Mouse (Mus musculus): ENCODE measurements around the gene Acot2.
"Not testable (repeated sequence)": the region's sequence is repeated elsewhere in the genome, so short reads cannot be mapped to it uniquely, and the experiment has no call there.

Gene Acot2

GRCm38 (mm10) chr12:83998341-83999107 lies 10.9 kb downstream of the Acot2 start:
- DNase-seq, result no peak

DNA sequence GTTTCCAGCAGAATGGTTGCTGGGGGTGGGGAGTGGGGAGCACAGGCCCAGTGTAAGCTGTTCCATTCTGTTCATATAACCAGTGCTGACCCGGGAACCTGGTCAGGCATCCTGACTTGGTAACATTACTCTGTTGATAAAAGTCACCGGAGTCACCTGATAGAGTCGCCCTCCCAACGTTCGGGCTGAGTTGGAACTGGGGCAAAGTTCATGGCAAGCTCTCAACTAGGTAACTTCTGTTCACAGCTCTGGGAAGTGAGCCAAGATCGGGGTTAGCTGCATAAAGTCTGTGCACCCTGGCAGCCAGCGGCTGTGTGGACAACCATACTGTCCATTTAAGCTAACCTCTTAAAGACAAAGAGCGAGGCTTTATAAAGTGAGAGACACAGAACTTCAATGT lies 11.6 kb downstream of the Acot2 start:
- DNase-seq, result not testable (repeated sequence)

GRCm38 (mm10) chr12:84000418-84000817 lies 12.8 kb downstream of the Acot2 start:
- DNase-seq, result no peak

GRCm38 (mm10) chr12:84003866-84004265 lies 16.2 kb downstream of the Acot2 start:
- DNase-seq, result no peak

- no peak for DNase-seq
Measured at GRCm38 (mm10) chr12:84008251-84008650, 20.6 kb downstream of the Acot2 start.

- no peak for DNase-seq
Measured at GRCm38 (mm10) chr12:84008729-84009128, 21.1 kb downstream of the Acot2 start.

GRCm38 (mm10) chr12:84009171-84009965 lies 21.7 kb downstream of the Acot2 start, which contains the start of gene Acot1:
Gene Acot1 (plus strand): TSS chr12:84009490.
- peak; percentile 64 for DNase-seq

- no peak for DNase-seq
Measured at GRCm38 (mm10) chr12:84010201-84010600, 22.5 kb downstream of the Acot2 start.

DNA sequence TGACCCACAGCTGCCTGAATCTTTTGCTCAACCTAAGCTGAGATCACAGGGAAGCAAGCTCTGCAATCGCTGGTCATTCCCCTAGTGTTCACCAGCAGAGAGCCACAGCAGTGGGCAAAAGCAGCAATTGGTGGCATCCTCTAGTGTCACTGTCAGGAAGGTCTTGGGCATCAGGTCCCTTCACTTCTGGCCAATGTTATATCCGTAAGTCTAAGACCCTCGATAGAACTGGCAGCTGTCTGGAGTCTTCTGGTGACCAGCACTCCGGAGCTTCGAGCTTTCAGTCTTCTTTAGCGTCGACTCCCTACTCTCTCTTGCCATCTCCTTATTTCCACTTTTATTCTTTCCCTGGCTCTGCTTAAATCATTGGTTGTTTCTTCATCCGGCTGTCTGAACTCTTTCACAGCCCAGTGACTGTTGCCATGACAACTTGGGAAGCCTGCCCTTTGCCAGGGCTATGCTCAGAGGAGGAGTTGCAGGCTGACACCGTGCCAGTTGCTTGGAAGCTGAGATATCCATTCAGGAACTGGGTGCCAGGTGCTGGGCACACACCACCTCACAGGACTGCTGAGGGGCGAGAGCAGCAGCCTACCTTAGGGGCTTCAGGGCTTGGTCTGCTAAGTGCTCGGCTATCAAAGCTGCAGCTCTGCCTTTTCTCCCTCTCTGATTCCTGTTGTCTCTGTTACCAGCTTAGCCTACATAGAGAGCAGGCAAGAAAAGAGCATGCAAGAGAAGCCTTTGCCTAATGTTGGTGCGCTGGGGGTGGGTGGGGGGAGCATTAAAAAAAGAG lies 23.8 kb downstream of the Acot2 start:
- DNase-seq, result no peak

- no peak for DNase-seq
Measured at GRCm38 (mm10) chr12:84013130-84013529, 25.5 kb downstream of the Acot2 start.

- no peak for DNase-seq
Measured at GRCm38 (mm10) chr12:84013701-84014100, 26.0 kb downstream of the Acot2 start.

DNA sequence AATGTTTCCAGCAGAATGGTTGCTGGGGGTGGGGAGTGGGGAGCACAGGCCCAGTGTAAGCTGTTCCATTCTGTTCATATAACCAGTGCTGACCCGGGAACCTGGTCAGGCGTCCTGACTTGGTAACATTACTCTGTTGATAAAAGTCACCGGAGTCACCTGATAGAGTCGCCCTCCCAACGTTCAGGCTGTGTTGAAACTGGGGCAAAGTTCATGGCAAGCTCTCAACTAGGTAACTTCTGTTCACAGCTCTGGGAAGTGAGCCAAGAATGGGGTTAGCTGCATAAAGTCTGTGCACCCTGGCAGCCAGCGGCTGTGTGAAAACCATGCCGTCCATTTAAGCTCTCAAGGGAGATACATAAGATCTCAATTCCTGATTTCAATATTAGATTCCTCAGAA lies 32.9 kb downstream of the Acot2 start:
- not testable (repeated sequence) for DNase-seq

DNA sequence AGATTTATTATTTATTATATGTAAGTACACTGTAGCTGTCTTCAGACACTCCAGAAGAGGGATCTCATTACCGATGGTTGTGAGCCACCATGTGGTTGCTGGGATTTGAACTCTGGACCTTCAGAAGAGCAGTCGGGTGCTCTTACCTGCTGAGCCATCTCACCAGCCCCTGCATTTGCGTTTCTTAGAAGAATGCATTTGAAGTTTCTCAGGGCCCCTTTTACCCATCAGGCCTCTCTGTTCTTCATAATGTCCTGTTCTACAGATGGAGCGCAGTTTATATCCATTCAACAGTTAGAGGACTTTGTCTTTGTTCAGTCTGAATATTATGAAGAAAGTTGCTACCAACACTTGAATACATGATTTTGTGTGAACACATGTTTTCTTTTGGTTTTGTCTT lies 34.6 kb downstream of the Acot2 start:
- not testable (repeated sequence) for DNase-seq

- no peak for DNase-seq
Measured at GRCm38 (mm10) chr12:84023052-84023745, 35.5 kb downstream of the Acot2 start.

DNA sequence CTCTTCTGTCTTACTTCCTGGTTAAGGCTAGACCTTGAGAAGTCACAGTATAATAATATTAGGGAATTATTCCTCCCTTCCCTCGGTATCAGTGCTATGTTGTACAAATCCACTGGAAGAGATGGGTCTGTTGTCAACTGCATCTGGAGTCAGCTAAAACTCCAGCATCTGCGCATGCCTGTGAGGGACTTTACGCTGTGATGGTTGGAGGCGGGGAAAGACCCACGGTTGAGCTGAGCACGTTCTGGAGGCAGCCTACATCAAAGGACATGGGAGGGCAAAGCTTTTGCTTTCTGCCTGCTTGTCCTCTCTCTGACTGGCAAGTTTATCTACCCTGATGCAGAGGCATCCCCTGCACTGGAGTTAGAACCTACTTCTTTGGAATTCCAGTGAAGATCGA lies 38.2 kb downstream of the Acot2 start:
- DNase-seq, result no peak

DNA sequence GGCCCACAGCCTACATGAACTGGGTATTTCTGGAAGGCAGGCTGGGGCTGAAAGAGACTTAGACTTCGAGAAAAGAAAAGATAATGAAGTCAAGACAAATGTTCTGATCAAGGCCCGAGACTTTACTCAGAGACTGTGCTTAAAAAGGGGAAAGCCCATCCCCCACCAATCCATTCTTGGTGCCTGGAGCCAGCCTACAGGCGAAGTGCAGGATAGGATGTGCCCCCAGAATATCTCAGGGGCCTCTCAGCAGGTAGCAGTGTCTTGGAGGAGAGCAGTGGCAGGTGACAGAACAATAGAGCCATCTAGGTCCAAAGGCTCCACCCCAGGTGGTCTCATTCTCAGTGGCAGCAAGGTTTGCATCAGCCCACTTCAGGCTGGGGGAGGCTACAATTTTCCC lies 40.7 kb downstream of the Acot2 start:
- not testable (repeated sequence) for DNase-seq

GRCm38 (mm10) chr12:84029043-84029442 lies 41.4 kb downstream of the Acot2 start:
- DNase-seq, result not testable (repeated sequence)

GRCm38 (mm10) chr12:84030659-84031332 lies 43.1 kb downstream of the Acot2 start:
- peak; percentile 78 for DNase-seq

- DNase-seq, result no peak
Measured at GRCm38 (mm10) chr12:84032854-84033253, 45.2 kb downstream of the Acot2 start.

- not testable (repeated sequence) for DNase-seq
Measured at GRCm38 (mm10) chr12:84033302-84033701, 45.6 kb downstream of the Acot2 start.

DNA sequence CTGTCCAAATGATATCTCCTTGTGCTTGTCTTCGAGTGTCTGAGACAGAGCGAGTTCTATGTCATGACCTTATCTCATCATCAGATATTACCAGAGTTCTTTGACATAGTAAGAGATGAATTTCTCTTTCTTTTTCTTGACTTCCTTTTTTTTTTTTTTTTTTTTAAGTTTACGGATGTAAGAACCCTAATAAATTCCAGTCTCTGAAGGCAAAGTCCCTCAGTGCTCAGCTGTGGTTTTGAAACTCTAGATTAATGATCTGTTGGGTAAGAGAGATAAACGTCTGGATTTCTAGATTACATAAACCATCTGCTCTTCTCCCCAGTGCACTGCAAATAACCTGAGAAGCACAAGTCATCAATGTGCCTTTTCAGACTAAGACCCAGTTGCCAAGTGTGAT lies 46.4 kb downstream of the Acot2 start:
- DNase-seq, result no peak

DNA sequence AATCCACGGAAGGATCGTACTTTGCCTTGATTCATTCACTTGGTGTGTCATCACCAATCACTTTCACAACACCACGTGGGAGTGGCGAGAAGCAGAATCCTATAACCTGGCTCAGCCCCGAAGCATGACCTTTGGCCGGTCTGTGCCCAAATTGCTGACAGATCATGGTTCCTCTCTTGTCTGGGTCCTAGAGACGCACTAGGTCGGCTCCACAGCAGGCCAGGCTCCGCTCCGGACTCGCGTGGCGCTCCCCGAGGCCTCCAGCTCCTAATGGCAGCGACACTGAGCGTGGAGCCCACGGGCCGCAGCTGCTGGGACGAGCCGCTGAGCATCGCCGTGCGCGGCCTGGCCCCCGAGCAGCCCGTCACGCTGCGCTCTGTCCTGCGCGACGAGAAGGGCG lies 50.6 kb downstream of the Acot2 start, which contains the start of gene Acot4:
TSS of gene Acot4 (plus strand) at position 139 of the 400 bp plus-strand sequence.
- DNase-seq, result not testable (repeated sequence)

All from thymus, postnatal 14 days (tissue).